Mouse (Mus musculus): ENCODE measurements around the gene Ppm1g.
A peak's percentile ranks its signal among the peaks of the same experiment; 100 is the strongest.
"Not testable (repeated sequence)": the region's sequence is repeated elsewhere in the genome, so short reads cannot be mapped to it uniquely, and the experiment has no call there.

Gene Ppm1g

DNA sequence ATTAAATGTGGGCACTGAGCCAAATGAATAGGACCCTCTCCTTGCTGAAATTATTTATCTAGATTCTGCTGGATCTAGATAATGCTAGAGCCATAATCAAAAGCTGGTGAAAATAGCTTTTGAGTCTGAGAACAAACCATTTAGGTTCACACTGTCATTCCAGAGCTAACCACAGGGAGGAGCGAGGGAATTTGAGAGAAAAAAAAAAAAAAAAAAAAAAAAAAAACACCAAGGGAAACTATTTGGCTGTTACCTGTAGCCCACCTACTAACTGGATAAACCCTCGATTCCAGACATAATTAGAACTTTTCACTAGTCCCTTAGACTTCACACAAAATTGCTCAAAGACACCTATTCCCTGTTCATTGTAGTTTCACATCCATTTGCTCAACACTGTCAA is 1.4 kb downstream of the Ppm1g start:
- no peak for DNase-seq

DNA sequence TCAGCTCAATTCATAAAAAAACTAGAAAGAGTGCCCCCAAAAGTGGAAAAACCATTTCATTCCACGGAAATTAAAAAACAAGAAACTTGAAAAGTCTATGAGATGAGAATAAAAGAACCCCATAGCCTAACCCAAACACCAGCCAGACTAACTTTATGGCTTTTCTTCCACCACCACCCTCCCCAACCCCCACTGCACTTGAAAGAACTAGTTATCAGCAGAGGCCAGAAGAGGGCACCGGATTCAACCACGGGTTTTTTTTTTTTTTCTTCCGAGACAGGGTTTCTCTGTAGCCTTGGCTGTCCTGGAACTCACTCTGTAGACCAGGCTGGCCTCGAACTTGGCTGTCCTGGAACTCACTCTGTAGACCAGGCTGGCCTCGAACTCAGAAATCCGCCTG is 2.2 kb downstream of the Ppm1g start:
- no peak for DNase-seq

DNA sequence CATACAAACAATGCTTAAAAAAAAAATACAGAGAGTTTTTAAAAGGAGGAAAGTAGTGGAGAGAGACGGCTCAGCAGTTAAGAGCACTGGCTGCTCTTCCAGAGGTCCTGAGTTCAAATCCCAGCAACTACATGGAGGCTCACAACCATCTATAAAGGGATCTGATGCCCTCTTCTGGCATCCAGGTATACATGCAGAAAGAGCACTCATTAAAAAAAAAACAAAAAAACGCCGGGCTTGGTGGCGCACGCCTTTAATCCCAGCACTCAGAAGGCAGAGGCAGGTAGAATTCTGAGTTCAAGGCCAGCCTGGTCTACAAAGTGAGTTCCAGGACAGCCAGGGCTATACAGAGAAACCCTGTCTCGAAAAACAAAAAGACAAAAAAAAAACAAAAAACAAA is 3.9 kb downstream of the Ppm1g start:
- DNase-seq = not testable (repeated sequence)

DNA sequence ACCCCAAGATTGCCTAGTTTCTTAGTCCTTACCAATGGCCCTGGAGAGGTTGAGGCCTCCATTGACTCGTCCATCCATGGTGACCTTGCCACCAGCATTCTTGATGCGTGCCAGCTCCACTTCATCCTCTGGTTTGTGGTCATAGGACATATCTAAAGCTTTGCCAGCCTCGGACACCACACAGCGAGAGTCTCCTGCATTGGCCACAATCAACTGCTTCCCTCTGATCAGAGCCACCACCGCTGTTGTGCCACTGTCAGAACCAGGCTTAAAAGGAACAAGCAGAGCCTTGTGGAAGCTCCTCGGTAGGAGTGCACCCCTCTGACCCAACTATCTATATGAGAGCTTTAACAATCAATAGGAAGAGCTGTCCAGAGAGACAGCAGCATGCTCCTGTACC is 16.1 kb downstream of the Ppm1g start:
- no peak for DNase-seq

DNA sequence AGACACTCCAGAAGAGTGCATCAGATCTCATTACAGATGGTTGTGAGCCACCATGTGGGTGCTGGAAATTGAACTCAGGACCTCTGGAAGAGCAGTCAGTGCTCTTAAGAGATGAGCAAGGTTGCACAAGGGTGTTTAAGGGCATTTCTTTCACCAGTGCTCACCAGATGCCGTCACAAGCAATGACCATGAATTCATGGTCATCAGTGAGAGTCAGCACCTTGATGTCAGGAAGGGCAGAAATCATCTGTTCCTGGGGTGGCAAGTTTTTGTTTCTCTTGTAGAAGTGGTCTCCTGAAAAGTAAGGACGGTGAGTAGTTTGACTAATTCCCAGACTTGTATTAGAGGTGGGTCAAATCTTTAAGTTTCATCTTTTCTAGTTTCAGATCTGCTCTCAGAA is 16.6 kb downstream of the Ppm1g start:
- no peak for DNase-seq

GRCm38 (mm10) chr5:31202933-31203332 is 17.6 kb downstream of the Ppm1g start:
- peak; percentile 68 for DNase-seq

DNA sequence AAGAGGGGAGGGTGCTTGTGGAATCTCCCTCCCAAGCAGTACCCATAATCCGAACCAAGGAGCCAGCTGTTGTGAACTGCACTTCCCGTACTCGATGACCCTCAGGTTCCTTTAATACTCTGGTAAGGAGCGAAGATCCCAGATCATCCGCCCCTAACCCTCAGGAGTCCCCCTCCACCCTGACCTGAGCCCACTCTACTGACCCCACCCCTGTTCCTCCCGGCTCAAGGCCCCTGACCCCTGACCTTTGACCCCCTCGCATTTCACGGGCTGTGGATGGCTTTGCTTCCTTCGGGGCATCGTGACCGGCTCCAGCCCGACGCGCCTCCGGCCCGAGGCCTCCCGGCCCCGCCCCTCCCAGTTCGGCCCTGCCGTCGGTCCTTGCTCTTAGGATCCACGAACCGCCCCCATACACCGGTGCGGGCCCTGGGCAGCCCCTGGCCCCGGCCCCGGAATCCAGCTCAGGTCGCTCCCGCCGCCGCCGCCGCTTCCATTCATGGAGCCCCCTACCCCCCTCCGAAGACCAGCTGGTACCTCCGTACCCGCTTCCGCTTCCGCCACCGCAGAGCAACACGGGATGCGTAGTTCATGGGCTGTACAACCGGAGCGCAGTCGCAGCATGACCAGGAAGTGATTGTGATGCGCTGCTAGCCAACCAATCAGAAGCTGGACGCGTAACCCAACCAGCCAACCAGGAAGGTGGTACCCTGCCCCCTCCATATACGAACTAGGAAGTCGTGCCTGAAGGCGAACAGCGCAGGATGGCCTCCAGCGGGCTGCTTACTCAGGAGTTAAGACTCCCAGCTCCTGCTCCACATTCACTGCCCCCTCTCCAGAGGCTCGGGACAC is 18.5 kb downstream of the Ppm1g start, which contains the start of gene Zfp513:
Gene Zfp513 (minus strand): TSS at position 562 of the 849 bp plus-strand sequence.
- DNase-seq = peak; percentile 99

DNA sequence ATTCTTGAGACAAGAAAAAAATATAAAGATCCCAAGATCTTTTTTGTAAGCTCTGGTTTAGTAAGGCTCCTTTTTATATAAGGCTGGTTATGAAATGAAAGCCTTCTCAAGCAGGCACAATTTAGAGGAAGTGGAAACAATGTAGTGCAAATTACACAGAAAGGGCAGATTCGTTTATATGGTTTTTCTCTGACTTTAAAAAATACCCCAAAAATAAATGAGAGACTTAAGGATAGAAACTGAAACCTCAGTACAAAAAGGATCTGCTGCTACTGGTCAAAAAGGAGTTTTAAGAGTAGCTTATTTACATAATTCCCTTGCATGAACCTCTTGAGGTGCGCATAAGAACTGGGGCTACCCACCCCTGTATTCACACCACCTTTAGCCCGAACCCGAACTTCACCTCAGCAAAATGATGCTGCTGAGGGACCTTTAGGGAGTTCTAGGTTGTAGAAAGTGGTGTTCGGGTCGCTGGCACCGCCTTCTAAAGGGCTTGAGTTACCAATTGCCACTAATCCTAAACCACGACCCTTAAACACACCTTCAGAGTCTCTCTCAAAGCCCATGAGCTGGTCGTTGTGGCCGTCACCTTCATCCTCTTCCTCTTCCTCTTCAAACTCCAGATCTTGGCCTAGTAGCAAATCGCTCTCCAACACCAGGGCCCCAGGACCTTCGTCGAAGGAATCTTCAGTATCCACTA is 19.3 kb downstream of the Ppm1g start:
- no peak for DNase-seq

DNA sequence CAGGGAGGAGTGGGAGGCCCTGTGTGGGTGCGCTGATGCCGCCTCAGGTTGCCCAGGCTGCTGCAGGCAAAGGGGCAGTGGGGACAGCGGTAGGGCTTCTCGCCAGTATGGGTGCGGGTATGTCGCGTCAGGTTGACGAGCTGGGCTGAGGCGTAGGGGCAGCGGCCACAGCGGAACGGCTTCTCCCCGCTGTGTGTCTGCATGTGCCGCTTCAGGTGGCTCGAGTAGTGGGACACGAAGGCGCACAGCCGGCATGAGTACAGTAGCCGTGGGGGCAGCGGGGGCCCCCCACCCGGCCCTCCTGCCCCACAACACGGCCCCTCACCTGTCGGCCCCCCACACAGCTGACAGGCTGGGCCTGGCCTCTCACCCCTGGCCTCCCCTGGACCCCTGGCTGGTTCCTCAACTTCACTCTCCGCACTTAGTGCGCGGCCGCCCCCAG is 20.1 kb downstream of the Ppm1g start:
- peak; percentile 68 for DNase-seq

GRCm38 (mm10) chr5:31199893-31200292 is 20.6 kb downstream of the Ppm1g start:
- peak; percentile 57 for DNase-seq

GRCm38 (mm10) chr5:31199321-31199892 is 21.1 kb downstream of the Ppm1g start:
- no peak for DNase-seq

DNA sequence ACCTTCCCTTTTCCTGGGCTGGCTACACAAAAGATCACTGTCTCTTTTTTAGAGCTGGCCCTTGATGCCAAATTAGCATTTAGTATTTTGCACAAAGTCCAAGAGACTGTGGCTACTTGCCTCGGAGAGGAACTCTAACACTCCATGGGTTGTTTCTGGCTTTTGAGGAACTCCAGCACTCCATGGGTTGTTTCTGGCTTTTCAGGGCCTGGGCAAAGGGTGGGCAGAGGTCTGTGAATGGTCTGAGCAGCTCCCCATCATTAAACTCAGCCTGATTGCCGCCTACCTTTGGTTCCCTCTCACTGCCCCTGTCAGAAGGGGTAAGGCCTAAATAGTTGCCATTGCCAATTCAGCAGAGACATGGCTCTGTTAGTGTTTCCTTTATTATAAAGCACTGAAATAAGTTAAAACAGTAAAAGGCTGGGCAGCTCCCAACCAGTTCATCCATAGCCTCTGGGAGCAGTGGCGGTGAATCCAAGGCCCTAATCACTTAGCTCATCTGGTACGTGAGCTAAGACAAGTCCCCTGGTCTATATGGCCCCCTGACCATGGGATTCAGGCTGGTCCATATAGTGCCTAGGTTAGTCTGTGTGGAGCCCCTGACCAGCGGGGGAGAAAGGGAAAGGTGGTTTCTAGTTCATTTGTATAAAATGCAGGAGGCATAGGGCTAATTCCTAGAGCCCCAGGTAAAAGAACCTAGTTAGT is 21.7 kb downstream of the Ppm1g start:
- DNase-seq = no peak

DNA sequence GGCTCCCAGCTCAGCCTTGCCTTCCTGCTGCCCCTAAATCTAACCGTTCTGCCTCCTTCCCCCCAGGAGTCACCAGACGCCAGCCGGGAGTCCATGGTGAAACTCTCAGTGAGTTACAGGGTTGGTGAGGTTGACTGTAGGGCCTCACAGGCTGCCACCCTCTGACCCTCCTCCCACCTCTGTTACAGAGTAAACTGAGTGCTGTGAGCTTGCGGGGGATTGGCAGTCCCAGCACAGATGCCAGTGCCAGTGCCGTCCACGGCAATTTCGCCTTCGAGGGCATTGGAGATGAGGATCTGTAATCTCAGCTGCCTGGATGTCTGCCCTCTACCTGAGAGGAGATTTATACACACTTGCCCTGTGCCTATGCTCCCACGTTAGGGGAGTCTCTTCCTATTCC is 22.3 kb downstream of the Ppm1g start:
- DNase-seq = peak; percentile 38

DNA sequence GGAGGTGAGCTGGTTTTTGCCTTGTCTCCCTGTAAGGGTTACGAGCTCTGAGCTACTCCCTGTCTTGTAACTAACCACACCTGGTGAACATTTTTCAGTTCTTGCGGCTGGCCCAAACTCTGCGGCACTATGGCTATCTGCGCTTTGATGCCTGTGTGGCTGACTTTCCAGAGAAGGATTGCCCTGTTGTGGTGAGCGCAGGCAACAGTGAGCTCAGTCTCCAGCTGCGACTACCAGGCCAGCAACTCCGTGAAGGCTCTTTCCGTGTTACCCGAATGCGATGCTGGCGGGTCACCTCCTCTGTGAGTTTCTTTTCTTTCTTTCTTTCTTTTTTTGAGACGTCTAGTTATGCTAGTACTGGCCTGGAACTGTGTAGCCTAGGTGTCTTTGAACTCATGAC is 23.4 kb downstream of the Ppm1g start:
- no peak for DNase-seq

DNA sequence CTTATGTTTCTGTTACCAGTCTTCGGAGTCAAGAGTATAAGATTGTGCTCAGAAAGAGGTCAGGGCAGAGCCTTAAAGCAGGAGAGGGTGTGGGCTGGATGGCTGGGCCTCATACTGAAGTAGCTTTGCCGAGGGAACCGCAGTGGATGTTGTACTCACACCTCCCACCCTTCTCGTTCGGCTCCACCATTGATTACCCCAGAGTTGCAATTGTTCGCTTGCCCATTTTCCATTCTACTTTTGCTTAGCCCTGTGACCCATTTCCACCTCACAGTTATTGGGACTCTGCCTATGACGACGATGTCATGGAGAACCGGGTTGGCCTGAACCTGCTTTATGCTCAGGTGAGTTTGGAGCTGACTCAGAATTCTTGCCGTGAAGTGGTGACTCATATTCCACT is 24.3 kb downstream of the Ppm1g start:
- DNase-seq = peak; percentile 21

GRCm38 (mm10) chr5:31195671-31196070 is 24.8 kb downstream of the Ppm1g start:
- peak; percentile 24 for DNase-seq

DNA sequence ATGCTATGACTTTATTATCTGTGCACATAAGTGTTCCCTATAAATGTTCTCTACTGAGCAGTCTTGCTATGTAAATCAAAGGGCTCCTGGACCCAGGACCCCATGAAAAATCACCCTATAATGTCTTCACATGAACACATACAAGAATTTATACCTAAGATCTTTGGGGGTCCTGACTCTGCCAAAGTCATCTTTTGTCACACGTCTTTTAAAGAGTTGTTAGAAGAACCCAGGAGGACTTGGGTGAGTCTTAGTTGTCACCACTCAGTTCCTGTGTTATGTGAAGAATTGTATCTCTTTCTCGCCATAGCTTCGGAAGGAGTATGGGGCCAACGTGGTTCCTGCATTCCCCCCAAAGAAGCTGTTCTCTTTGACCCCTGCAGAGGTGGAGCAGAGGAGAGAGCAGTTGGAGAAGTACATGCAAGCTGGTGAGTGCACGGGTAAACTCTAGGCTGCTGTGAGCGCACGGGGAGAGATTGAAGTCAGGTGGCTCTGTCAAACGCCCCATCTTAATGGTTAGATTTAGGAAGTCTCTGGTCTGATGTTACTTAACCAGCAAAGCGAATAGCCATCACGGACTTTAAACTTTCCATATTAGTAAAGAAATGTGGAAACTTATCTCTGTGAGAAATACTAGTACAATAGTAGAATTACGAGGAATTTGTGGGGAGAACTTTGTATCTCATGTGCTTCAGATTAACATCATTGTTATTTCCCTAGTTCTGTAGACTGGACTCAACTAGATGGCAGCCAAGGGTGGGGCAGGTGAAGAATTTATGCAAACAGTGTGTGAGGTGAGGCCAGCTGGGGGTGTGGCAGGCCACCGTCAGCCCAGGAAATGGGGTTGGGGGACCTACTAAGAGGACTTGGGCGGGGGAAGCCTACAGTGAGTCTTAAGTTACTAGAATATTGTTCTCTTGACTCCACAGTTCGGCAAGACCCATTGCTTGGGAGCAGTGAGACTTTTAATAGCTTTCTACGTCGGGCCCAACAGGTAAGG is 25.7 kb downstream of the Ppm1g start:
- peak; percentile 34 for DNase-seq

DNA sequence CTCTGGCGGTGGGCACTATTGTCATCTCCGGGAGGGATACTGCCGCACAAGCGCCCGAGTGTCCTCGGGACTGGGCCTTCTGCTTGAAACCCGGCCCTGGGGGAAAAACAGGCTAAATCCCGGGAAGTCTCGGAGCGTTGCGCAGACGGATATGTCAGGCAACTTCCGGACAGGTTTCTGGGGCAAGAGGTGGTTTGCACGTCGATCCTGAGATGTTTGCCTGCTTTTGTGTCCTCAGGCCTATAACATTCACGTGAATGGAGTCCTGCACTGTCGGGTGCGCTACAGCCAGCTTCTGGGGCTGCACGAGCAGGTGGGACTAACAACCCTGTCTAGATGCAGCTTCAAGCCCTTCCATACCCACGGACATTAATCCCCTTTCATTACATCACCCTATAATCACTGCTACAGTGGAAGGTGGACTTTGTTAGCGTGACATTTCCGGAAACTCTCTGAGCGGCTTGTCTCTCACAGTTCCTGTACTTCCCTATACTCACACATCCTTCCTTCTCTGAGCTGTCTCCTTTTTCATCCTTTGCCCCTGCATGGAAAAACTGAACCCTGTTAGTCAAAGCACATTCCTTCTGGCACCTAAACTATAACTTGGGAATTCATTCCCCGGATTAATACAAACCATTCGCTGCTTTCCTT is 26.7 kb downstream of the Ppm1g start:
- DNase-seq = no peak

DNA sequence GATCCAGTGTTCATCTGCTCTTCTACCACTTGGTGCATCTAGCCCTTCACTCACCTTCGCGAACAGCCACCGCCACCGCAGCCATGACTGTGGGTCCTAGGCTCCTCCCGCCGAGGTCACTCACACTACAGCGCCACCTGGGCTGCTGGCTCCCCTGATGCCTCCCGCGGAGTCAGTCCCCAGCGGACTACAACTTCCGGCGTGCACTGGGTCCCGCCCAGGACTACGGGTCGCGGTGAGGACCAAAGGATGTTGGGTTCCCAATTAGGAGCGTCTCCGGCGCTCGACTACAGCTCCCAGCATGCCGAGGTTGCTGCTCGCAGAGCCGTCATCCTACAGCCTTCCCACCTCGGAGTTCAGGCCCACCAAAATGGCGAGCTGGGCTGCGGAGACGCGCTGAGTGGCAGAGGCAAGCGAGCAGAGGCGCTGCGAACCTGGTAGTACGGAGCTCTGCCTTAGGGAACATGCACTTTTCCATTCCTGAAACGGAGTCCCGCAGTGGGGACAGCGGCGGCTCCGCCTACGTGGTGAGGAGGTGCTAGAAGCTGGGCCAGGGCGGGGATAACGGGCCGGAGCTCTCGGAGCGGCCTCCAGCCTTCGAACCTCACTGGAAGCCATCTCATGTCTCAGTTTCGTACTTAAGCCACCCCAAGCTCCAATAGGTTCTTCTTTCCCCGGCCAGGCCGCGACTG is 27.4 kb downstream of the Ppm1g start, which contains the start of the genes Snx17 and Eif2b4:
Gene Snx17 (plus strand): TSS at position 289 of the 692 bp plus-strand sequence.
Gene Eif2b4 (minus strand): TSS at position 492 of the 692 bp plus-strand sequence.
- peak; percentile 99 for DNase-seq
